Comparison of ENCODE assay signal across 31 mouse cellular contexts in genomic region chr5:136977769-136978168, GRCm38 (mm10). TPM values are rescaled to one million over a fixed set of nuclear protein-coding genes. Genes with fewer than 3 reads are reported as not detected.
DNase-seq lines count a peak whose midpoint lies in the region; ATAC-seq and TF ChIP-seq lines count a peak whose summit lies in the region.
"Had no signal": no experiment of that assay in that cellular context is flagged by ENCODE, and none has a peak within 500 bp of the region (broad histone marks: within the 10 kb centered on the region; RNA-seq: fewer than 3 reads in every experiment).

No protein-coding gene starts in this region.

- TF ChIP-seq CTCF in lung, postnatal 0 days (IDR thresholded peaks at IDR 0.05): no peak
- TF ChIP-seq CTCF in lung, adult 2 months (IDR thresholded peaks at IDR 0.05; ENCODE audit: insufficient read depth, low read length): no peak
- no peak for TF ChIP-seq CTCF in bone marrow macrophage, adult 2 months (IDR thresholded peaks at IDR 0.05; ENCODE audit: low read depth, low read length)

- no peaks in the 10 kb centered on the region for H3K4me1 ChIP-seq in lung, postnatal 0 days (ENCODE audit: insufficient read depth, low read depth, low read length)
- H3K4me1 ChIP-seq in lung, adult 2 months (ENCODE audit: control insufficient read depth, insufficient read depth, low read length): no peaks in the 10 kb centered on the region
- peaks cover 11% of the 10 kb centered on the region for H3K4me1 ChIP-seq in bone marrow macrophage, adult 2 months (ENCODE audit: control insufficient read depth, insufficient read depth, low read length)
- H3K4me1 ChIP-seq: forebrain, embryonic 12.5 days; hindbrain, embryonic 12.5 days; intestine, embryonic 15.5 days; limb, embryonic 15.5 days; midbrain, embryonic 12.5 days; stomach, embryonic 15.5 days had no signal

- ATAC-seq in lung, postnatal 0 days: peak; percentile 37; the same call in 1 of the 2 replicates
- ATAC-seq in monocyte, adult 5-6 weeks (replicated peaks; ENCODE audit: insufficient number of reproducible peaks, low FRiP score, low TSS enrichment, poor library complexity, severe bottlenecking): peak; percentile 69
- ATAC-seq: forebrain, postnatal 0 days; hindbrain, postnatal 0 days; intestine, embryonic 15.5 days had no signal

- no peak overlapping the region for H3K27ac ChIP-seq in lung, postnatal 0 days (ENCODE audit: low read length)
- H3K27ac ChIP-seq in bone marrow macrophage, adult 2 months (ENCODE audit: insufficient read depth, low read depth, low read length): peak overlapping the region; percentile 5; the same call in 1 of the 2 replicates
- H3K27ac ChIP-seq: forebrain, embryonic 12.5 days; hindbrain, embryonic 12.5 days; hindbrain, postnatal 0 days; intestine, embryonic 15.5 days; kidney, postnatal 0 days; limb, embryonic 10.5 days; limb, embryonic 15.5 days; midbrain, embryonic 12.5 days; stomach, embryonic 15.5 days had no signal

- 43% methylated on average over 4 of the region's 4 CpGs for WGBS in lung, postnatal 0 days
- 36% methylated on average over 4 of the region's 4 CpGs for WGBS in lung, adult 2 months

- DNase-seq in lung, postnatal 0 days (ENCODE audit: low spot score): peak; percentile 53
- no peak for DNase-seq in lung, adult 2 months
- peak; percentile 64 for DNase-seq in lung, postnatal 36 days
- no peak for DNase-seq in spleen, adult 18-20 months
- no peak for DNase-seq in heart, postnatal 4 days
- DNase-seq: adrenal gland, adult 8-10 months; B cell, adult 2 months; cerebellum, adult 11 months; cerebellum, adult 9-10 months; forebrain, postnatal 0 days; gastrocnemius, postnatal 10 days; heart, postnatal 14 days; kidney, adult 8-10 months; kidney, postnatal 4 days; lung, embryonic 14.5 days; thymus, postnatal 14 days had no signal

- no peaks in the 10 kb centered on the region for H3K9me3 ChIP-seq in lung, postnatal 0 days (ENCODE audit: low read length)
- H3K9me3 ChIP-seq: forebrain, embryonic 12.5 days; hindbrain, embryonic 12.5 days; intestine, embryonic 15.5 days; limb, embryonic 10.5 days; limb, embryonic 15.5 days; midbrain, embryonic 12.5 days; stomach, embryonic 15.5 days had no signal

- no peaks in the 10 kb centered on the region for H3K27me3 ChIP-seq in lung, postnatal 0 days (replicated peaks; ENCODE audit: insufficient read depth, low read length)
- H3K27me3 ChIP-seq: forebrain, embryonic 12.5 days; hindbrain, embryonic 12.5 days; intestine, embryonic 15.5 days; limb, embryonic 15.5 days; midbrain, embryonic 12.5 days; stomach, embryonic 15.5 days had no signal

- H3K4me2 ChIP-seq in lung, postnatal 0 days (replicated peaks; ENCODE audit: low read depth, low read length): no peak overlapping the region
- H3K4me2 ChIP-seq: forebrain, embryonic 12.5 days; hindbrain, embryonic 12.5 days; intestine, embryonic 15.5 days; limb, embryonic 15.5 days; lung, embryonic 14.5 days; midbrain, embryonic 12.5 days; stomach, embryonic 15.5 days had no signal

- 0 out of 2 replicates have a peak, but pooled peaks cover 3% of the 10 kb centered on the region for H3K36me3 ChIP-seq in lung, postnatal 0 days (ENCODE audit: insufficient read depth, low read length)

- TF ChIP-seq EP300 in lung, postnatal 0 days (IDR thresholded peaks at IDR 0.05): no peak

- no peak overlapping the region for H3K9ac ChIP-seq in lung, postnatal 0 days (replicated peaks; ENCODE audit: low read depth)
- H3K9ac ChIP-seq: forebrain, embryonic 12.5 days; forebrain, postnatal 0 days; hindbrain, embryonic 12.5 days; intestine, embryonic 15.5 days; limb, embryonic 15.5 days; lung, embryonic 14.5 days; midbrain, embryonic 12.5 days; stomach, embryonic 15.5 days had no signal

- no peak overlapping the region for H3K4me3 ChIP-seq in lung, postnatal 0 days (ENCODE audit: low read depth, low read length)
- H3K4me3 ChIP-seq in lung, adult 2 months (replicated peaks; ENCODE audit: extremely low read depth, low read depth, low read length): no peak overlapping the region
- no peak overlapping the region for H3K4me3 ChIP-seq in bone marrow macrophage, adult 2 months (ENCODE audit: insufficient read depth, low read length)
- H3K4me3 ChIP-seq: erythroblast, embryonic 14.5 days; forebrain, embryonic 12.5 days; hindbrain, embryonic 12.5 days; intestine, embryonic 15.5 days; limb, embryonic 10.5 days; limb, embryonic 15.5 days; megakaryocyte, embryonic 14.5 days; midbrain, embryonic 12.5 days; stomach, embryonic 15.5 days had no signal

- no peak for TF ChIP-seq POLR2A in lung, adult 2 months (IDR thresholded peaks at IDR 0.05; ENCODE audit: borderline replicate concordance, extremely low read depth, low read depth, low read length)
- TF ChIP-seq POLR2A in bone marrow macrophage, adult 2 months (IDR thresholded peaks at IDR 0.05; ENCODE audit: borderline replicate concordance, low read depth, low read length): no peak

RNA-seq across cellular contexts. Expression of gene Plod3, which starts 9.1 kb away (rescaled TPM):
- polyA plus RNA-seq in lung, postnatal 0 days (2015; fragmentation: Nextera tagmentation; extraction: Ambion mirVana): 38.3 and 41.7 TPM in 2 replicates
- polyA plus RNA-seq in lung, adult 2 months (2012; rRNA removed): 84.8 and 85.6 TPM in 2 replicates
- 66.4 and 66.7 TPM in 2 replicates for polyA plus RNA-seq in bone marrow macrophage, adult 2 months (2012; ENCODE audit: insufficient read depth, insufficient read length, missing spikeins)
- total RNA-seq in monocyte, adult 5-6 weeks (2017): 193 to 207 TPM (median 205 TPM) in 3 replicates
- 10 to 100 TPM; 46.9 to 51.8 TPM for total RNA-seq in heart, postnatal 4 days (2021)

RNA-seq across cellular contexts. Expression of gene Znhit1, which starts 10.1 kb away (rescaled TPM):
- 80.8 and 83.9 TPM in 2 replicates for polyA plus RNA-seq in lung, postnatal 0 days (2015; fragmentation: Nextera tagmentation; extraction: Ambion mirVana)
- polyA plus RNA-seq in lung, adult 2 months (2012; rRNA removed): 70.3 and 82.0 TPM in 2 replicates
- polyA plus RNA-seq in bone marrow macrophage, adult 2 months (2012; ENCODE audit: insufficient read depth, insufficient read length, missing spikeins): 75.0 and 82.2 TPM in 2 replicates
- 21.8 to 58.2 TPM (median 38.8 TPM) in 3 replicates for total RNA-seq in monocyte, adult 5-6 weeks (2017)
- total RNA-seq in heart, postnatal 4 days (2021): 10 to 100 TPM; 48.6 to 53.2 TPM

RNA-seq across cellular contexts. Expression of gene Cldn15, which starts 11.4 kb away (rescaled TPM):
- polyA plus RNA-seq in lung, postnatal 0 days (2015; fragmentation: Nextera tagmentation; extraction: Ambion mirVana): 10.5 and 11.9 TPM in 2 replicates
- 20.6 and 27.6 TPM in 2 replicates for polyA plus RNA-seq in lung, adult 2 months (2012; rRNA removed)
- not detected in 2 replicates for polyA plus RNA-seq in bone marrow macrophage, adult 2 months (2012; ENCODE audit: insufficient read depth, insufficient read length, missing spikeins)
- total RNA-seq in monocyte, adult 5-6 weeks (2017): 1.7 to 5.1 TPM (median 1.8 TPM) in 3 replicates
- total RNA-seq in heart, postnatal 4 days (2021): 1 to 10 TPM; 4.7 to 6.8 TPM
- total RNA-seq: hindbrain, postnatal 0 days had no signal

RNA-seq across cellular contexts. Expression of gene Fis1, which starts 24.7 kb away (rescaled TPM):
- 318 and 358 TPM in 2 replicates for polyA plus RNA-seq in lung, postnatal 0 days (2015; fragmentation: Nextera tagmentation; extraction: Ambion mirVana)
- polyA plus RNA-seq in lung, adult 2 months (2012; rRNA removed): 203 and 217 TPM in 2 replicates
- 146 and 149 TPM in 2 replicates for polyA plus RNA-seq in bone marrow macrophage, adult 2 months (2012; ENCODE audit: insufficient read depth, insufficient read length, missing spikeins)
- total RNA-seq in monocyte, adult 5-6 weeks (2017): 159 to 216 TPM (median 206 TPM) in 3 replicates
- 100 to 1,000 TPM; 177 to 180 TPM for total RNA-seq in heart, postnatal 4 days (2021)

RNA-seq across cellular contexts. Expression of gene Vgf, which starts 48.4 kb away (rescaled TPM):
- 0.12 and 0.19 TPM in 2 replicates for polyA plus RNA-seq in lung, postnatal 0 days (2015; fragmentation: Nextera tagmentation; extraction: Ambion mirVana)
- polyA plus RNA-seq in lung, adult 2 months (2012; rRNA removed): 0.03 TPM in 1 of 2 replicates, not detected in the other
- not detected in 2 replicates for polyA plus RNA-seq in bone marrow macrophage, adult 2 months (2012; ENCODE audit: insufficient read depth, insufficient read length, missing spikeins)
- not detected in 3 replicates for total RNA-seq in monocyte, adult 5-6 weeks (2017)
- total RNA-seq in heart, postnatal 4 days (2021): not detected
- total RNA-seq: heart, postnatal 14 days had no signal
- polyA plus RNA-seq: gonadal fat pad, adult 2 months; heart, embryonic 14.5 days had no signal

Comparison
In these comparisons a context has a peak if more than half of its experiments do, and no peak if none do; other contexts are left out.
1. DNase-seq: peak in lung, postnatal 0 days (single experiment) and lung, postnatal 36 days (single experiment); none in lung, adult 2 months (single experiment), spleen, adult 18-20 months (0 of 2) and heart, postnatal 4 days (single experiment).
2. RNA of gene Cldn15, which starts 11.4 kb away (polyA plus RNA-seq): 20.6 to 27.6 TPM in lung, adult 2 months and 10.5 to 11.9 TPM in lung, postnatal 0 days; not detected in bone marrow macrophage, adult 2 months; every median in the first group is over 10 times any median in the second.